Mouse (Mus musculus) spleen, postnatal 36 days (tissue): ENCODE results near the gene Tmem255a.

ENCODE experiments used
- DNase-seq, 2 experiments: peaks; one replicate each; pipeline ENCODE4 v3.0.0; 2022; ENCODE audit warnings: low spot score in 2 of 2, mixed read lengths in 1 of 2

The Tmem255a gene

DNA sequence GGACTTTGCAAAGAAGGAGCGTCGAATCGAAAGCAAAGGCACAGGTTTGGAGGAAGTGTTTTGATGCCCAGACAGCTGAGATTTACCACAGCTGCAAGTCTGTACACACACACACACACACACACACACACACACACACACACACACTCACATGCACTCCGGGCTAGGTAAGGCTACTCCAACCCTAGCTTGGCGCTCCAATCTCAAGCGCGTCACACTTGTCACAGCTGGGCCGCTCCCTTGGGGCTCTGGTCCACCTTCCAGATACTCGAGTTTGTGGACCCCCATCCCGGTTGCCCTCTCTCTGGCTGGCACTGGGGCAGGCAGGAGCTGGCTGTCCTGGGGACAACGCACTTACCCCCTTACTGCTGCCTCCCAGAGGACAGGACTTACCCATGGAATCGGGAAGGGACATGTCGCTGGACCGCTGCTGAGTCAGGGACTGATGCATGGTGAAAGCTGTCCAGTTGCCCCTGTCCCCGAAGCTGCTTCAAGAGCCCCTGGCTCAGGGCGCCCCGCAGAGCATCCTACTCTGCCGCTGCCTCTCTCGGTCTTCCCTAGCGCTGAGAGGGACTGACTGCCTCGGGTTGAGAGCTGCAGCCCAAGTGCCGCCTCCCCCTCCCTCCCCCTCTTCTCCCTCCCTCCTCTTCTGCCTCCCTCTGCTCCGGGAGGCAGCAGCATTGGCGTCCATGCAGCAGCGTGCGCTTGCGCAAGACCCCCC, at the start of gene Tmem255a:
Tmem255a (minus strand) TSS at position 589 of the 721 bp plus-strand sequence.
- DNase-seq = no peak

DNA sequence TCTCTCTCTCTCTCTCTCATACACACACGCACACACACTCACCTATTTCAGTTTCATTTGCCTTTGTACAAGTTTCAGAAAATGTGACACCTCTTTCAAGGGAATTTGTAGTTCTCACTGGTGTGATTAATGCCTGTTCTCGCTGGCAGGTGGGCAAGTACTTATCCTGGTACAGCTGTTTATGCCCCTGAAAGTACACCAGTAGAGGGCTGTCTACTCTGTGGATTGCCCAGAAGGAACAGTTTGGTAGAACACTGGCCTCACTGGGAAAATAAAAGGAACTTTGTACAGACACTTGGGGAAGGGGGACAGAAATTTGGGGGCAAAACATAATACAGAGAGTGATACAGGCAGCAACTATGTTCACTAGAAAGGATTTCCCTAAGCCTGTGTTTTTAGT, 7.4 kb upstream of the Tmem255a start:
- no peak for DNase-seq

DNA sequence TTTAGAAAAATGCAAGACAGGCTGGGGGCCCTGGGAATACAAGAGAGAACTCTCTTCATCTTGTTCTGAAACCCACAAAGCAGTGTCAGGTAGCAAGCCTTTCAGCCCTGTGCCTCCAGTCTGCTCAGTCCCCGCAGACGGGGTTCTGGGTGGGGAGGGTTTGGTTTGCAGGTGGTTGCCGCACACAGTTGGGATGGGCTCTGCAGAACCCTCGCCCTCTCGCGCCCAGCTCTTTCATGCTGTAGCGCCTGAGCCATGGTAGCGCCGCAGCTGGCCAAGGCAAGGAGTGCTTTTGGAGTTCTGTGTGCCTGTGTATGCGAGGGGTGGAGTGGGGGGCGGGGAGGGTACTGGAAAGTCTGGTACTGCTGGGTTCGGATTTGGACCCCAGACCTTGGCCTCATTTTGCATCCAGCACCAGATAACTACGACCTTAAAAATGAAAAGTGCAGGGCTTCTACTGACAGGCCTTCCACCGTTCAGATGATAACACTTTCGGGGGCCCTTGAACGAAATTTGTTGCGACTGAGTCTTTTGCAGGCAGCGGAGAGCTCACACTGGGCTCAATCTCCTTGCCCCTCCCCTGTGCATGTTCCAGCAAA, 1.8 kb downstream of the Tmem255a start:
- DNase-seq = peak in 1 of 2 experiments; percentile 9

DNA sequence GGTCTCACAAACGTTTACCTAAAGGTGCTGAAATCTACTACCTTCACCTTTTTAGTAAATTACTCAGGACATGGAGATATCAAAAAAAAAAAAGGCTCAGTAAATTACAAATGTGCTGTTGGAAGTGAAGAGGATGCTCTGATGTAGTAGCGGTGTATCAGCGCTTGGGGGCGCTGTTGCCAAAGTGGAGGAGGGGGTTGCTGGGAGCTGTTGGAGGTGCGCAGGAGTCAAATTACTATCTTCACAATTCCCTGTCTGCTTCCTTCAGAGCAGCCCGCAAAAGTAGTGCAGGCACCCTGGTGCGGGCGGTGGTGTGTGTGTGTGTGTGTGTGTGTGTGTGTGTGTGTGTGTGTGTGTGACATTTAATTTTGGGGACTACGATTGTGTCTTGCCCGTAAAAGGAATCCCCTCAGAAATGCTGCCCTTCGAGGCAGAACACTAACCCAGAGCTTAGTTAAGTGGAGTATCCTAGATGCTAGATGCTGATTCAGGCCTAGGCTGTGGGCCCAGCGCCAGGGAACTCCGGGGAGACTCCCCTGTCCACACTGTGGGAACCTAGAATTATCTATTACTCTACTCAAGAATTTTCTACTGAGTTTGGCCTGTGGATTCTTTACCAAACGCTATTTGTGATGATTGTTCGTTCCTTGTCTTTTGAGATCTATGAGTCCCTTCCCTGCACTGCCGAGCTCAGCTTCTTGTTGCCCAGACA, 2.4 kb downstream of the Tmem255a start:
- DNase-seq = no peak

DNA sequence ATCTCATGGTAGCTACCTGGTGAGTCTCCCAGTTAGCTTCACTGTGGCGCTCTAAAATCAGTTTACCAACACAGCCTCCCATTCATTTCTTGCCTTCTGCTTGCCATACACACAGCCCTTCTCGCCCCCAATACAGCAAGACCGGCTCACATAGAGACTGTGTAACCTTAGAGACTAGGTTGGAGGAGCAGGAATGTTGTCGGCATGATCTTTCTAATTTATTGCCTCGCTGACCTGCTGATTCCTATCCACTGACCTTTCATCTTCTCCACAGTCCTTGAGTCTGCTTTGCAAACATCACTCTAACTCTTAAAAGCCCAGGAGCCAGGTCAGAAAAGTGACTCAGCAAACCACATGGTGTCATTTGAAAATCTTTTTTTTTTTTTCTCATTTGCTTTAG, 4.6 kb downstream of the Tmem255a start:
- DNase-seq = no peak

DNA sequence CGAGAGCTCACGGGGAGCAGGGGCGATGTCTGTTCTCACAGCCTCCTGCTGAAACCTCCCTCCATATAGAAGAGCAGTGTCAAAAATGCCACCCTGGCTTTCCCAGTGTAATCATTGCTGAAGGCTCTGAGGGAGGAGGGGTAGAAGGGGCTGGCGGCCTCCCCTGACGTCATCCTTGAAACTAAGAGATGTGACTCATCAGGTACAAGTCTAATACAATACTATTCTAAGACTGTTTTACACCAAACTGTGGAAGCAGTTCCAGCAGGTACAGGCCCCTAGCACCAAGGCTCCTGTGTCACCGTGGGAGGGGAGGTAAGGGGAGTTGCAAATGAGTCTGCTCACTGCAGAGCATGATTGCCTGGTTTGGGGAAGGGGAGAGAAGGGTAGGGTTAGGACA, 5.1 kb downstream of the Tmem255a start:
- no peak for DNase-seq

DNA sequence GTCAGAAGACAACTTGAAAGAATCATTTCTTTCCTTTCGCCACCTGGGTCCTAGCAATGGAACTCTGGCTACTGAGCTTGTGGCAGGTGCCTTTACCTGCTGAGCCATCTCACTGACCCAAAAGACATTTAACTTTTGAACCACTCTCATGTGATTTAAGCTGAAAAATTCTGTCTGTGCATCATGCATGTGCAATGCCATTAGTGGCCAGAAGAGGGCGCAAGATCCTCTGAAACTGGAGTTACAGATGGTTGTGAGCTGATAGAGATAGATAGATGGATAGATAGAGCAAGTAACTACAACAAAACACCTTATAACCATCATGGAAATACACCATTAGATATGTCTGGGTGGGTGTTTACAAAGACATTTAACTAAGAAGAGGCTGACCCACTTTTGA, 14.5 kb downstream of the Tmem255a start:
- DNase-seq = peak; percentile 11 to 17

DNA sequence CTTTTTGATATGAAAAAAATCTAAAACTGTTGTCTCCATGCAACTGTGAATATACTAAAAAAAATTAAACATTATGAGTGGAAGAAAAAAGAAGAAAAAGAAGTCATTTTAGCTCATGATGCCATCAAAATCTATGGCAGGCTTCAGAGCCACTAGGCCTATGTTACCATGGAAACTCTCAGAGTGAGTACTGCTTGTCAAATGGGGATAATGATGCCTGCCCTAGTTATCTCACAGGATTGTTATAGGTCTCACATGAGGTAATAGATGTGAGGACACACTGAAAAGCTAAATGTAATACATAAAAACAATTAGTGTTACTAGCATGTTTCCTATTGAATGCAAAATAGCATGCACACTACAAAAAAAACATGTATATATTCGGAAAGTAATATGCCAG, 22.4 kb downstream of the Tmem255a start:
- DNase-seq = no peak

DNA sequence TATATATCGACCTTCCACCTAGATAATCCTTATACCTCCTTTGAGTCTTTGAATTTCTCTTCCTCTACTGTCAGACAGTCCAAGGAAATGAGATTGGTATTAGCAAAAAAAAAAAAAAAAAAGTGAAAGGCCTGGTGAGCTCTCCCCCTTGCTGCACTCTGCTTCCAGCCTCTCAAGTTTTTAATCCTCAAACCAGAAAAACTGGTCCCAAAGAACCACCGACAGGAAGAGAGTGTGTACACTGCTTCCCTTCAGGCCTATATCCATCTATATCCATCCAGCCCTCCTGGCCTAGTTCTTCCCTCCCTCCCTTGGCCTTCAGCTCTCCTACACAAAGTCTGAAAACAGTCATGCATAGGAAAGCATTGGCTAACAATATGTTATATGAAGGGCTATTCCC, 29.5 kb downstream of the Tmem255a start:
- no peak for DNase-seq

DNA sequence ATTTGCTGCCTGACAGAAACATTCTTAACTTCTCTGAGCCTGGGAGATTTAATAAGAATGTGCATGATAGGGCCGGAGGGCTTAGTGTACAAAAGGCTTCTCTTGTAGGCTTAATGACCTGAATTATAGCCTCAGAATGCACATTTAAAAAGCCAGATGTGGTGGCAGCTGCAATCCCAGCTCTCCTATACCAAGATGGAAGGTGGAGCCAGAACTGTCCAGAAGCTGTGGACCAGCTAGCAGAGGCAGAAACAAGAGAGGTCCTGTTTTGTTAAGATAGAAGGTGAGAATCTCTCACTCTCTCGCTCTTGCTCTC, 34.6 kb downstream of the Tmem255a start:
- no peak for DNase-seq

DNA sequence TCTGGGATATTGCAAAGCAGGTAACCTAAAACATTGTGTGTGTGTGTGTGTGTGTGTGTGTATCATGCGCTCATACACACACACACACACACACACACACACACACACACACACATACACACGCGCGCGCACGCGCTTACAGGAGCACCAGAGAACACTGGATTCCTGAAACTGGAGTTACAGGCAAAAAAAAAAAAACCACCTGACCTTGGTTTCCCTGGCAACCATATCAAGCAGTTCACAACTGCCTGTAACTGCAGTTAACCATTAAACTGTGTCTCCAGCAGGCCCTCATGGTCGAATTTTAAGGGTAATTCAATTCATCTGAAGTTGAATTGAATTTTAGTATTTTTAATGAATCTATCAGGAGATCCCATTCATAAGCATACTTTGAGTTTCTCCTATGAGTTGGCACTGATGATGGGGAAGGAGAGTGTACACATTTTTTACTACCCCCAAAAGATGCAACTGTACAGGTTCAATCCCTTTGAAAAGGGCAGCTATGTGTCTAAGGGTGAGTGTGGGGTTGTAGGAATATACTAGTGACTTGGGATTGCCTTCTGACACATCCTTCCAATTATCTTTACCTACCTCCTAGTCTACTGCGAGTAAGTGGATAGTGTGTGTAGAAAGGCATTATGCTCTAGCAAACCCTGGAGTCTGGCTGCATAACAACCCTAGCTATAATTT, 35.1 kb downstream of the Tmem255a start:
- no peak for DNase-seq

DNA sequence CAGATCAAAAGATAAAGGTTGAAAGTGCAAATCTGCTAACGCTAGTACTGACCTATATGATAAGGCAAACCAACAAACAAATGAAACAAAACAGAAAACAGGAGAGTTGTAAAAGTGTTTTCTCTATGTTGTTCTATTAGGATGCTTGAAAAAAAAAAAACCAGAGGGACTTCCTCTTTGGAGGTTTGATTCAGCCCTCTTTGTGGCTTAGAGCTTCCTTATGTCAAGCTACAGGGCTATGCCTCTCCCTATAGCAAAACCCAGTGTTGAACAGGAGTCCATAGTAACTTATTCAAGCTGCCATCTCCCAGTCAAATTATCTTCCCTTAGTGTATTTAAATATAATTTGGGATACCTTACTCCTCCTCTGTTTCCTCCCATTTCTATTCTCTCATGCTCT, 44.8 kb downstream of the Tmem255a start:
- peak in 1 of 2 experiments; percentile 2 for DNase-seq

DNA sequence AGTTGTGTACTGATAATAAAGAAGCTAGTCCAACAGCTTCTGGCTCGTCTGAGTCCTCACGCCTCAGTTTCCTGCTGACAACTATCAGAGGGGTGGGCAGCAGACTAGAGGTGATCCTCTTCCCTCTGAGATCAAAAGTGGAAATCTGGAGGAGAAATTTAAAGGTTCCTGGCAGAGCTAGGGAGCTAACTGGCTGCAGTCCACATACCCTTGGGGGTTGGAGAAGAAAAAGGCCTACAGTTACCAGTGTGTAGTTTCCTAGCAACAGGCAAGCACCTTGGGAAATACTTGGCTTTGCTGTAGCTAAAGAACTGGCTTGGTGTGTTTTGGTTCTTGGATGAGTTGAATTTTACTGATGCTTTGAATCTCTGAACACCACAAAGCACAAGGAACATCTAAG, 50.4 kb downstream of the Tmem255a start:
- no peak for DNase-seq

DNA sequence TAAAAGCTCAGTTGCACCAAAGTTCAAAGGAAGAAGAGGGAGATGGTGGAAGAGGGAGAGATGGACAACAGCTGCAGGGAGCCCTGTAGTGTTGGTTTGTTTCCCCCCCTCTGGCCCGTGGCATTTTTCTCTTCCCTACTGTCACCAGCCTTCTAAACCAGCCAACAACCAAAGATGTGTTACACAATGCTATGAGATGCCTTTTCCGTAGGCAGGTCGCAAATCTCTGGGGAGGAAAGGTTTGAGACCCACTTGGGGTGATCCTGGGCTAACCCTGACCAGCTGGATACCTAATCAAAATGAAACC, 61.8 kb downstream of the Tmem255a start:
- no peak for DNase-seq

DNA sequence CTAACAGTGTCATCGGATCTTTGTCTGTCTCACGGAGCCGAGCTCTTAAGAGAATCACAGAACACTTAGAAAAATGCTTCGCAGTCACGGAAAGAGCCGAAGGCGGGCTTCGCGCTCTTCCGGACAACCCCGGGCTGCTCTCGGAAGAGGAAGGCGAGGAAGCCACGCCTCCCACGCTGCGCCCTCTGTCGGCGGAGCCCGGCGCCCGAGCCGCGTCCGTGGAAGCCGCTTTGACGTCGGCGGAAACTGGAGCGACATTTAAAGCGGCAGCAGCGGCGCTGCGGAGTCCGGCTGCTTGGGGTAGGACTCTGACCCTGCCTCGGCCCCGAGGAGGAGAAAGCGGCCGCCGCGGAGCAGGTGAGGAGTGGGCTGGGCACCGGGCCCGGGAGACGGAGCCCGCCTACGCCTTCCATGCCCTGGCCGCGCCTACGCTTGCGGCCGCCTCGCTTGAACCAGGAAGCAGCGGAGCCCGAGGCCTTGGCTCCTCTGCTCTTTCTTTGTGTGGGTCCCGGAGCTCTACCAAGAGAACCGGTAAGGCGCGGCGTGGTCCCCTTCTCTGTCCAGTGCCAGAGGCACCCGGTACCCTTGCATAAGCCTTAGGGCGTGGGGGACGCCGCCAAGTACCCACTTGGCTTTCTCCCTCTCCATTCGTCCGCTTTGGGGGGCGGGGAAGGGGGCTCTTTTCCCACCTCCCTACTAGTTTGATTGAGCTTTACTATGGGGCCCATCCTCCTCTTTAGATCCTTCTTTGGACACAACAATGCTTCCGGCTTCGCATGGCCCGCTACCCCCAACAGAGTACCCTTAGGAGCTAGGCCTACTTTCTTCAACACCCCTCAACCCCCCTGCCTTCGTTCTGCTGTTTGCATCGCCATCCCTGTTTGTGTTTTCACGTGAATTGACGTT, 62.4 kb downstream of the Tmem255a start, which contains the start of gene Zbtb33:
Zbtb33 (plus strand) TSS at position 242 of the 906 bp plus-strand sequence.
- peak; percentile 83 to 85 for DNase-seq

DNA sequence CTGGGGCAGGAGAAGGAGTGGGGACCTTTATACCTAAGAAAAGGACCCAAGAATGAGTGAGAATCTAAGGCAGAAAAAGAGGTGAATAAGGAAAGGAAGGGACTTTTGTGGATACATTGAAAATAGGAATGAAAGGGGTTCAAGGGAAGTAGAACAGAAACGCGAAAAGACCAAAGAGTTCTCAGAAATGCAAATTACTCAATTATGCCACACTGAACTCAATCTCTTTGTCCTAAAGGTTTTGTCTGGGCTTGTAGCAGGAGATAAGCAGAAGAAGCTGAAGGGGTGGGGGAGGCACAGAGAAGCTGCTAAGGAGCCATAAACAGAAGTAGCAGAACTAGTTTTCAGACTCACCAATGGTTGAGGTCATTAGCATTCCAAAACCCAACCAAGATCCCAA, 66.7 kb downstream of the Tmem255a start:
- no peak for DNase-seq

DNA sequence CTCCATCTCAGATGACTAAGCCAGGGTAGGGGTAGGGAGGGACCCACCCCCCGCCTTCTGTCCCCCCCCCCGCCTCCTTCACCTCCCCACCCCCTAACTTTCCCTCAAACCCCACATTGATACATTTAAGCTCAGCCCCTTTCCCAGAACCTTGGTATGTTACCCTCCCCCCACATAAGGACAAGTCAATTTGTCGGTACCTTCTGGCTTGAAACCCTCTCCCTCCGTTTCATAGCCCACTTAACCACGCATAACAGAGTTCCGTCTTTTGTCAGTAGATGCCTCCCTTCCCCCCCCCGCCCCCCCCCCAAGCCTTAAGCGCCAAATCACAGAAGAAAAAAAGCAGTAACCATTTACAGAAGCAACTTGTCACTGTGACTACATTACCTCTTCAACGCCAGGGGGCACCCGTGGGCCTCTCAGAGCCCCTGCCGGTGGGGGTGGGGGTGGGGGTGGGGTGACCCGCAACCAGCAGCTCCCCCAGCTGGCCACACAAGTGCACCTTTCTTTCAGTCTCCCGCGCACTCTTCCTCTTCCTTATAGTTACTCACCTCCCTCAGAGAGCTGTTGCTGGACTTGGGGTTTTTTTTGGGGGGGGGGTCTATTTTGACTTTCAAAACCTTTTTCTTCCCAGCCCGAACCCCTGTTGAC, 70.5 kb downstream of the Tmem255a start:
- peak; percentile 56 to 64 for DNase-seq

DNA sequence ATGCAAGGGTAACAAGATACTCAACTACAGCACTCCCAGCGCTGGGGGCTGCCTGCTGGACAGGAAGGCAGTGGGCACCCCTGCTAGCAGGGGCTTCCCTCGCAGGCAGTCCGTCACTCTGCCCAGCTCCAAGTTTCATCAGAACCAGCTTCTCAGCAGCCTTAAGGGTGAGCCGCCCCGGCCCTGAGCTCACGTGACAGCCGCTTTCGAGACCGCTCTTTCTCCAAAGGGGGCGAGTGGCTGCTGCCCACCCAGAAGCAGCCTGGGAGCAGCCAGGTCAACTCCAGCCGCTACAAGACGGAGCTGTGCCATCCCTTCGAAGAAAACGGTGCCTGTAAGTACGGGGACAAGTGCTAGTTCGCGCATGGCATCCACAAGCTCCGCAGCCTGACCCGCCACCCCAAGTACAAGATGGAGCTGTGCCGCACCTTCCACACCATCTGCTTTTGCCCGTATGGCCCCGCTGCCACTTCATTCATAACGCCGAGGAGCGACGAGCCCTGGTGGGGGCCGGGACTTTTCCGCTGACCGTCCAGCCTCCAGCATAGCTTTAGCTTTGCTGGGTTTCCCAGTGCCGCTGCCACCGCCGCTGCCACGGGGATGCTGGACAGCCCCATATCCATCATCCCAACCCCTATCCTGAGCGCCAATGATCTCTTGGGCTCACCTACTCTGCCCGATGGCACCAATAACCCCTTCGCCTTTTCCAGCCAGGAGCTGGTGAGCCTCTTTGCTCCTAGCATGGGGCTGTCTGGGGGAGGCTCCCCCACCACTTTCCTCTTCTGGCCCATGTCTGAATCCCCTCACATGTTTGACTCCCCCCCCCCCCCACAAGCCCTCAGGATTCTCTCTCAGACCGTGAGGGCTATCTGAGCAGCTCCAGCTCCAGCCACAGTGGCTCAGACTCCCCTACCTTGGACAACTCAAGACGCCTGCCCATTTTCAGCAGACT, 71.3 kb downstream of the Tmem255a start:
- DNase-seq = peak in 1 of 2 experiments; percentile 1

DNA sequence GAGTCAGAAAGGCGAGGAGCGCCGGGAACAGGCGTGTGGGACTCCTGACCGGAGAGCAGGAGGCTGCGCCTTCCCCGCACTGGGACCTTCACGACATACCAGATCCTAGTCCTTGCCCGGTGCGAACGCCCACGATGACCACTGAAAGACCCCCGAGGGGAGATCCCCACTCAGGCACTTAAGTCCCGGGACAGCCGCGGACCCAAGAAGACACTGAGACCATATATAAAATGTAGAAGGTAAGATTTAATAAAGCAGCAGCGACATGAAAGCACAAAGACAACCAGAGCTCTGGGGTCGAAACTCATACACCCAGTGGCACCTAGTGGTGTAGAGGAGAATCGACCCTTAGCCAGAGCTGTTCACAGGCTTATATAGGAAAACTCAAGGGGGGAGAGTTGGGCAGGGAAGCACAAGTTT, 72.3 kb downstream of the Tmem255a start:
- DNase-seq = peak; percentile 34 to 41

DNA sequence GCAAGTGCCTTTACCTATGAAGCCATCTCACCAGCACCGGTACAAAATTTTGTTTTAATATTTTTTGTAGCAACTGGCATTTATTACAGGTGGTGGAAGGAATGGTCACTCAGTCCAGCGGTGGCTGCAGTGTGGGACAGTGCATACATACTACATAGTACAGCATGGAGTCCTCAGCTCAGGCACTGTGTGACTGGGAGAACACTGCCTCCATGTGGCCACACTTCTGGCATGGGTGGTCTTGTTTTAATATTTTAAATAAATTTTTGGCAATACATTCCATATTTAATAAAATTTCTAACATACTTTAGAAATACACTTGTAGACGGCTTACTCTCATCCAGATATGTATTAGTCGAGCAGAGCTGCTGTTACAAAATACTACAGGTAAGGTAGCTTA, 85.6 kb downstream of the Tmem255a start:
- DNase-seq = no peak
